Mouse (Mus musculus): ENCODE measurements around the gene Hlcs.
A peak's percentile ranks its signal among the peaks of the same experiment; 100 is the strongest.
"Not testable (repeated sequence)": the region's sequence is repeated elsewhere in the genome, so short reads cannot be mapped to it uniquely, and the experiment has no call there.

The Hlcs gene

GRCm38 (mm10) chr16:94313229-94314030, at the start of gene Hlcs:
TSS of gene Hlcs (minus strand) at chr16:94313571.
- peak; percentile 97 to 99 for DNase-seq (ENCODE audit: low spot score in 2 of 2)

DNA sequence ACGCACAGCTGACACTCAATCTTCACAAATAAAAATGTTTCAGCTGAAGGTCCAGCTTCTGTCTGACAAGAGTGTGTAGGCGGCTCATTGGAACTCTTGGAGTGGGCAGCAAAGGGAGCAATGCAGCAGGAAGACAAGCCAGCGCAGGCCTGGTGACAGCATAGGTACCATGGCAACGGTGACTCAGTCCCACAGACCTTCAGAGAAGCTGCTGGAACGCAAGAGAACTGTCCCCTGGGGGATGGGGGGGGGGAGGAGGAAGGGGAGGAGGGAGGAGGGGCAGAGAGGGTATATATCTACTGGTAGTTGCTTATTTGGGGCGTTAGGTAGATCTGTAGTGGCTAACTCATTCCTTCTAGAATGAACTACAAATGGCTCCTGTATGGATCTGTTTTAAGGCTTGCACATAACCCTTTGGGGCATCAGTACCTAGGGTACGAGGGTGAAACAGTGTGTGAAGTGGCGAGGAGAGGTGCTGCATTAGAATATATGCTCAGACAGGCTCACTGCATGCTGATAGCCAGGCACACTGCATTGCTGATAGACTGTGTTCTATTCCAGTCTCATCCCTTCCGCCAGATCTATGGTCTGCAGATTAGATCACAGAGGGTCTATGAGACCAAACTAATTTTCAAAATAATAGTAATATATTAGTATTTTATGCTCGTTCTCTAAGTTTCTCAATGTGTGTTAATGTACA, 49.0 kb upstream of the Hlcs start:
- DNase-seq (ENCODE audit: low spot score in 2 of 2): peak; percentile 82 to 89

DNA sequence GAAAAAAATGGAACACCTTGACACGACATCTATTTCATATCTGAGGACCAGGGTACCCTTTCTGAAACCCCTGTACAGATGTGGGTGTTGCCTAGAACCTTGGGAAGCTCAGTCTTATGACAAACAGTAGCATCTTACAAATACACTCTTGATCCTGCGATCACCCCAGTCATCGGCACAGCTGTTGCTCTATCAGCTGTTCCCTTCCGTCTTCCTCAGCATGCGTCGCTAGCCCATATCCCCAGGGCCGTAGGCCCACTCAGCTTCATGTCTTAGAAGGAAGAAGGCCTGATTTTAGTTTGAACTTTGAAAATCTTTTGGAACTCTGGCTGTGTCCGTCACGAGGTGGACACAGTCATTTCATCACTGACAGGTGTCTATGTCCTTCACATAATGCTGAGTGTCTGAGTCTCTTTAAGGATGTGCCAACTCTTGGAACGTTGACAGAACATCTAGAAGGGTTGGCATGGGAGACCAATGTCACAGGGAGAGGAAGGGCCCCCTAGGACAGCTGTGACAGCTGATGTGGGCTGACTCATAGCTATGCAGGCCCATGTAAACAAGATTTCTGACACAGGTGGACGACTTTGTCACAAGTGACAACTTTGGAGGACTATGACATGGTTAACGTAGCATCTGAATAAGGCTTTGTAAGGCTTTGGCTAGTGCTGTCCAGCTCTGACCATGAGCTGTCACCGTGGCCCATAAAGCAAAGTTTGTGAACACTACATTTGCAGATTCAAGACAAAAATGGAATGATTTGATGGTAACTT, 47.4 kb upstream of the Hlcs start:
- DNase-seq (ENCODE audit: low spot score in 2 of 2): no peak

DNA sequence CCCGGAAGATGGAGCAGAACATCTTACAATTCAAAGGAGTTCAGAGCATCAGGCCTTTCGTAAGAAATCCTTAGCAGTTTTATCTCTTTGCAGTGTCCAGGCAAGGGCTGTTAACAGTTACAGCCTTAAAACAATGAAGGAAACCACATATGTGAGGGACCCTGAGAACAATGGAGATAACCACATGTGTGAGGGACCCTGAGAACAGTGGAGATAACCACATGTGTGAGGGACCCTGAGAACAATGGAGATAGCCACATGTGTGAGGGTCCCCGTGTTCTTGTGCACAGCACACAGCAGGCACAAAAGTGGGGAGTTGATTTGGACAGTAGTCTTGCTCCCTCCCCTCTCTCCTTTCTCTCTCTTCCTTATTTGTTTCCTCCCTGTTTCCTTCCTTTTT, 44.7 kb upstream of the Hlcs start:
- DNase-seq (ENCODE audit: low spot score in 2 of 2): no peak

- no peak for DNase-seq (ENCODE audit: low spot score in 2 of 2)
These were observed 43.6 kb upstream of the Hlcs start for GRCm38 (mm10) chr16:94356776-94357494.

DNA sequence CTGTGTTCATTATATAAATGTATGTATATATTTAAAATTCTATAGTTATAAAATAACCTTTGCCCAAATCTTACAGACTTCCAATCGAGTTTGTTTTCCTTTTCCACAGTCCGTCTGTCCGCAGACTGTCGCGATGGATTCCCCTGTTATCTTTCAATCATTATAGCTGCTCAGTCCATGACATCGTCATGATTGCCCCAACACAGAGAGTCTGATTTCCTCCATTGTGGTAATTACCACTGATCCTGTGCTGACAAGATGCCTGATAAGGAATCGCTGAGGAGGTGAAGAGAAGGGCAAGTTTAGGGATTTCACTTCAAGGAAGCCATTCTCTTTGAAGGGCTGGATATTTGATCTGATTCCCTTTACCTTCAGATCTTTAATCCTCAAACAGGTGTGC, 42.7 kb upstream of the Hlcs start:
- DNase-seq (ENCODE audit: low spot score in 2 of 2): no peak

DNA sequence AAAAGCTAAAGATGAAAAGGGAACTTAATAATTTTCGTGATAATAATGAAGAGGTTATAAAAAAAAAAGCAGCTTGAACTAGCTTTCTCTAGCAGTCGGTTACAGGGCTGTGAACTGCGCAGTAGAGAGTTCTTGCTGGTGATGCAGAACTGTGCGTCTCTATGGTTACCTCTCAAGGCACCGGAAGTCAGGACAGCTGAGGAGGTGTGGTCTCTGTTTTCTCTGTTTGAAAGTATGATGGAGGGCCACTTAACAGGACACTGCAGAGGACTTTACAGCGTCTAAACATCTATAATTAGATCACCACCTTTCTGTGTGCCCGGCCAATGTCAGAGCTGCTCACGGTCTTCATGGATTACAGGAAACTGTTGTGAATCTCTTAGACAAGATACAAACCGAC, 41.1 kb upstream of the Hlcs start:
- DNase-seq (ENCODE audit: low spot score in 2 of 2): no peak

GRCm38 (mm10) chr16:94350287-94350677, 36.9 kb upstream of the Hlcs start:
- no peak for DNase-seq (ENCODE audit: low spot score in 2 of 2)

DNA sequence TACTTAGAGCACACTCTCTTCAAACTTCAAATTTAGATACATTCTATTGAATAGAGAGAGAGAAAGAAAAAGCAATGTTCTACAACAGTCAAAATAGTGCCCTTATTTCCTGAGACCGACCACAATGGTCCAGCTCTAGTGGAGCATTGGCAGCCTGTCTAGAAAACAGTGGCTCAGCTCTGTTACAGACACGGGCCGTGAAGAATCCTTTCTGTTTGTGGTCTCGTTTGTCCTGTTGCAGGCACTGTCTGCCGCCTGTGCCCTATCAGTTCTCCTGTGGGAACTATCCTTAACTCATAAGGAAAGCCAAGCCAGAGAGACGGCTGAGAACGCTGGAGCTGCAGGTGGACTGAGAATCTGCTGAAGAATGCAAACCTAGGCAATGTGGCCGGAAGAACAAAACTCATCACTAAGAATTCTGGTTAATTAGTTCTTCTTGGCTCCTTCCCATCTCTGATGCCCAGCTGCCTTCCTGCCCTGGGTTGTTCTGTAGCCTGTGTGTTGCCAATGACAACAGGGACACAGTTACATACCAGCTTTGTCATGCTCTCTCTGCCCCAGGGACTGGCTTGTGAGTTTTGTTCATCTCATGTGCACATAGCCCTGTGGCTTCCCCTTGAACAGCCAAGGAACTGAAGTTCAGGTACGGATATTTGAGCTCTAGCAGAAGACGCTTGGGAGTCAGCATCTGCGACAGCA, 36.4 kb upstream of the Hlcs start:
- no peak for DNase-seq (ENCODE audit: low spot score in 2 of 2)

DNA sequence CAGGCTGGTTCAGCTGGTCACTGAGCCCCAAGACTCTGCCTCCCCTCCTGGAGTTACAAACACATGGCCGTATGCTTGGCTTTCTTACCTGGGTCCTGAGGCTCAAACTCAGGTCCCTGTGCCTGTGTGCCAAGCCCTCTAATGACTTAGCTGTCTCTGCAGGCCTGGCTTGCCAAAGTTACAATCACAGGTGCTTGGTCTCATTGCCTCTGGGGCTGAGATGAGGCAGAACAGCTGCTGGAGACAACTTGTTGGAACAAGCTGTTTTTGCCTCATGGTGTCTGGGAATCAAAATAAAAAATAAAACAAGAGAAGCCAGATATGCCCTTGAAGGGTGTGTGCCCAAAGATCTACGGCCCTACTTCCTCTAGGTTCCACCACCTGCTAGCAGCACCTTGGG, 35.4 kb upstream of the Hlcs start:
- no peak for DNase-seq (ENCODE audit: low spot score in 2 of 2)

DNA sequence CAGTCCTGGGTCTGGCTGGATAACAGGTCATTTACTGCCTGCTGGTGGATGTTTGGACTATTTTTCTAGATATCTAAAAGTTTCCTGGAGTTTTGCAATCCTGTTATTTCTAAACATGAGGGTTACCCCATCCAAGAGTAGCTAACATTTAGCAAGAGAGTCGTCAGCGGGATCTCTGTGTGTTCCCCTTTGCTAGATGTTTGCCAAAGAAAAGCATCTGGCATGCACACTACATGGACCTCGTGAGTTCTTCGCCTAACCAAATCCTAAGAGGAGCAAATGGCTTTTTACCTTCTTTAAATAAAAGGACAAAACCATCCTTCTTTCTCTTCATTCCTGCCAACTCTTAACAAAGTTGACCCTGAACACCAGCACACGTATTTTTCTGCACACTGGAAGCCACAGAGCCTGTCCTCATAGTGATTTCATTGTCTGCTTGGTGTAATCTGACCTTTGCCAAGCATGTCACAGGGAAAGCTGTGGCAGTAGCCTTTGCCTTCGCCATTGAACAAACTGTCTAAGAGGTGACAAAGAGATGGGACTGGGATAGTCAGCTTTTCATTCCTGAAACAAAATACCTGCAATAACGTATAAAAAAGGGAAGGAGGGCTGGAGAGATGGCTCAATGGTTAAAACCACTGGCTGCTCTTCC, 33.8 kb upstream of the Hlcs start:
- no peak for DNase-seq (ENCODE audit: low spot score in 2 of 2)

DNA sequence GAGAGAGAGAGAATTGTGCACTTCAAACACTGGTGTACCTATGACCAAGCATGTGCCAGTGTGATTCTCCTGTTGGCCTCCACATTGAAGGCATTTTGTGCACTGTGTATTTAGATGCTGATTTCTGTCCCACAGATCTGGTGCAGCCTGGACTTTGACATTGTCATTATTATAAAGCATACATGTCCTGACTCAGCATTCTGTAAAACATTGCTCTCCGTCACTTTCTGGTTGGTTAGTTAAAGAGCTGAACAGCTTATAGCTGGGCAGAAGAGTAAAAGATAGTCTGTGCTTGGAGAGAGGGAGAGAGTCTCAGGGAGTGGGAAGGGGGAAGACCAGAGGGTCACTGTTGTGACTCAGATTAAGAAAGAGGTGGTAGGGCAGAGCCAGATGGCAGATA, 32.4 kb upstream of the Hlcs start:
- DNase-seq (ENCODE audit: low spot score in 2 of 2): no peak

- DNase-seq (ENCODE audit: low spot score in 2 of 2): not testable (repeated sequence)
These were observed 26.1 kb upstream of the Hlcs start for GRCm38 (mm10) chr16:94339164-94340160.

GRCm38 (mm10) chr16:94335656-94336055, 22.3 kb upstream of the Hlcs start:
- DNase-seq (ENCODE audit: low spot score in 2 of 2): no peak

- DNase-seq (ENCODE audit: low spot score in 2 of 2): peak; percentile 30 to 32
These were observed 18.5 kb upstream of the Hlcs start for GRCm38 (mm10) chr16:94331886-94332252.

GRCm38 (mm10) chr16:94331233-94331885, 18.0 kb upstream of the Hlcs start:
- DNase-seq (ENCODE audit: low spot score in 2 of 2): no peak

DNA sequence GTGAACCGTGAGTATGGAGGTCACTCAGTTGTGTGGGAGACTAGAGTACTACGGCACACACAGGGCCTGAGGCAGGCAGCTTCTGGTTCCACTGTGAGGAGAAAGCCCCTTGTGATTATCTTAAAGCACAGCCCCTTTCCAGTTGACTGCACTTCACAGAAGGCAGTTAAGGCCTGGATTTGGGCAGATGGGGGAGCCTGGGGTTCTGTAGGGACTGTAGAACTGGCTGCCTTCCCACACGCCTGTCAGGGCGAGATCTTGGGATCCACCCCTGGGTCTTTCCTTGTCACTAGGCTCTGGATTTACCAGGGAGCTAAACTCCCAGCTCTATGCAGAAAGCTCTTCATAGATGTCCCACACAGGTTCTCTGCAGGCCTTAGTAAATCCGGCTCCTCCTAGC, 17.1 kb upstream of the Hlcs start:
- DNase-seq (ENCODE audit: low spot score in 2 of 2): no peak

- DNase-seq (ENCODE audit: low spot score in 2 of 2): no peak
These were observed 15.8 kb upstream of the Hlcs start for GRCm38 (mm10) chr16:94328881-94329867.

Data from frontal cortex, postnatal 36 days (tissue).